Mouse (Mus musculus) brain, embryonic 18.5 days (tissue): Measurements from ENCODE around the gene Fgfrl1.

Source experiments
- DNase-seq: peaks from one replicate; pipeline ENCODE4 v3.0.0-alpha.2; 2012; ENCODE audit warnings: low read depth, low spot score

The Fgfrl1 gene

DNA sequence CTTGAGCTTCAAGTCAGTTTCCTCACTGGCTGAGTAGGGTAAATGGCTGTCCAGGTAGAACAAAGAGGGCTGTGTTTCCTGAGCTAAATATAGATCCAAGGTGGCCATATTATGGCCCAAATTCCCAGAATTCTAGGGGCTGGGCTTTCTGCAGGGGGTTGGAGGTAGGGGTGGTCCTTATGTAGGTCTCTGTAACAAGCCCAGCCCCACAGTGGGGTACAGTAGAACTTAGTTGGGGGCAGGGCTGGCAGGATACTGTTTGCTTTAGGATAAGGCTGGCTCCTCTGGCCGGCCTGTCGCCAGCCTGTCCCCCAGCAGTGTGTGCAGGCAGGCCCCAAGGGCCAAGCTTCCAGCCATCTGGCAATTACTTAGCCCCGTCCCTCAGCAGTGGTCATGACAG, 8.2 kb downstream of the Fgfrl1 start:
- DNase-seq = no peak

DNA sequence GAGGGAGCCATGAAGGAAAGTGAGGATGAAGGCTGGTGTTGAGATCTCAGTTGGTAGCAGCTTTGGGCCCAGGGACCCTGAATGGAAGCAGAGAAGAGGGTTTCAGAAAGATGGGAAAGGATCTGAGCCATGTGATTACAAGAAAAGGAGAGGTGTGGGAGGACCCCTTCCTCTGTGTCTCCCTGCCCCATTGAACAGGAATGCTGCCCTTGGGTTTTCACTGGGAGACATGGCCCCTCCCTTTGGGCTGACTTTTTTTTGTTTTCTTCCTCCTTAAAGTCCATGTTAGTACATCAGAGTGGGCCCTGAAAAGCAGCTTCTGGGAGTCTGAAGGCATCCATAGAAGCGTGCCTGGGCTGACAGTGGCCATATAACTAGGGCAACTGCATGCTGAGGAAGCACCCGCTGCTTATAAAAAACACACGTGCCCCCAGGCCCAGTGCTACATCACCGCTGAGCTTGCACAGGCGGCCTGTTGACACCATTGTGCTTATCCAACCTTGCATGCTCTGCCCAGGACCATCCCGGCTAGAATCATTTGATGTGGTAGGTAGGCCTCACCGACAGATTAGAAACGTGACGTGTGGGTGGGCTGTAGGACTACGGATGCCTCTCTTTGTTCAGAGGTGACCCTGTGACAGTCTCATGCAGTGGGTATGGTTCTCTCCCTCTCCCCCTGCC, 9.3 kb downstream of the Fgfrl1 start:
- DNase-seq = no peak

DNA sequence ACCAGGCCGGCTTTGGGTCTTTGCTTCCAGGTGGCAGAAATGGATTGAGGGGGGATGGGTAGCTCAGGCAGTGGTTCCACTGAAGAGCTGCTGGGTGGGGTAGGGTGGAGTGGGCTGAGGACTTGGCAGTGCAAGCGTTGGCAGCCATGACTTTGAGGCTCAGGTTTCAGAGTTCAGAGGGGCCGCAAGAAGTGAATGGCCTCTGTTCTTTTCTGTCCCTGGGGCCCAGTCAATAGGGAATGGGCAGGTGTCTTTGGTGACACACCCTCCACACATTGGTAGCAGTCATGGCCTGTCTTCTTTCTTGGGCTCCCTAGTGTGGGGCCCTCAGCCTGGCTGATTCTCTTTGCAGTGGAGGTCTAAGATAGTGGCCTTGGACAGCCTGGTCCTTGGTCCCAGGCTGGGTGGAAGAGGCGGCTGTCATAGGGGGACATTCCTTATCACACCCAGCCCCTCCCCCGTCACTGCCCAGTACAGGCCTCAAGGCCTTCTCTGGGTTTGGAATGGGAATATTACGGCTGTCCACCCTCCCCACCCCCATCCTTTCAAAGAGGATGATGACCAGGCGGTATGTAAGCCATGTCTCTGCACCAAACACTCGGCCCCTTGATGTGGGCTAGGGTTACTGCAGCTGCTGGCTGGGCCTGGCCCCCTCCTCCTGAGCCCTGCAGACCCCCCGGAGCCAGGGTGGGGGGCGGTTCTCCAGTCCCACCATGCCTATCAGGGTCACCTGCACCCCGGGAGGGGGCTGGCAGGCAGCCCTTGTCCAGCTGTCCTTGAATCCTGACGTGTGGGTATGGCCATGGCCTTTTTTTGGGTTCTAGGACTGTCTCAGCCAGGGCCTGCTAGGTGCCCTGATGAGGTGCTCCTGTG, 11.8 kb downstream of the Fgfrl1 start:
- DNase-seq = no peak

DNA sequence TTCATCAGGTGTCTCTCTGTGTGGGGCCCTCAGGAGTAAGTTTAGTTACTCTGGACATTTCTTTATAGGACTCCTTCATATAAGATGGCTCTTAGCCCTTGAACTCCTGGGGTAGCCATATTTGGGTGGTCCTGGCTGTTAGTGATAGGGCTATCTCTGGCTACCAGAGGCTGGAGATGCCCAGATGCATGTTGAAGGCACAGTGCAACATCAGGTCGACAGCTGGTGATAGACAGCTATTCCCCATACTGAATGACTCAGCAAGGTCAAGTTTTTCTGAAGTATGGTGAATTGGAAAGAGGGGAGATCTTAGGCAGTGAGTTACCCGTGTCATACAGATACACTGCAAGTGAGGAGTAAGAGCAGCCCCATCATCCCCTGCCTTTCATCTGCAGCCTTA, 15.6 kb downstream of the Fgfrl1 start:
- DNase-seq = no peak

DNA sequence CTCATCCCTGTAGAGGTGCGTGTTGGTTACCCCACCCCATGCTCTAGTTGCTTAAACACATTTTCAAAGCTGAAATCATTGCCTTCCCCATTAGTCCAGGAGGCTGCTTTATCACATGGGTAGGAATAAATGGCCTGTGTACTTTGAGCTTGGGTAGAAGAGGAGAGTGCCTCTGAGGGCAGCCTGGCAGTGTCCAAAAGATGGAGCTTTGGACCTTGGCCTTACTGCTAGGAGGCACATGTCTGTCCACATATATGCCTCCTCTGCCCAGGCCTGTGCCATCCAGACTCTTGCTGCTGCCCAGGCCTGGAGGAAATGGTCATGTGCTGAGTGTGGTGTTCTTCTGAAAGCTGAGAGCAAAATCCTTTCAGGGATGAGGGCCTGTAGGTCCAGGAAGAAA, 16.2 kb downstream of the Fgfrl1 start:
- DNase-seq = no peak

DNA sequence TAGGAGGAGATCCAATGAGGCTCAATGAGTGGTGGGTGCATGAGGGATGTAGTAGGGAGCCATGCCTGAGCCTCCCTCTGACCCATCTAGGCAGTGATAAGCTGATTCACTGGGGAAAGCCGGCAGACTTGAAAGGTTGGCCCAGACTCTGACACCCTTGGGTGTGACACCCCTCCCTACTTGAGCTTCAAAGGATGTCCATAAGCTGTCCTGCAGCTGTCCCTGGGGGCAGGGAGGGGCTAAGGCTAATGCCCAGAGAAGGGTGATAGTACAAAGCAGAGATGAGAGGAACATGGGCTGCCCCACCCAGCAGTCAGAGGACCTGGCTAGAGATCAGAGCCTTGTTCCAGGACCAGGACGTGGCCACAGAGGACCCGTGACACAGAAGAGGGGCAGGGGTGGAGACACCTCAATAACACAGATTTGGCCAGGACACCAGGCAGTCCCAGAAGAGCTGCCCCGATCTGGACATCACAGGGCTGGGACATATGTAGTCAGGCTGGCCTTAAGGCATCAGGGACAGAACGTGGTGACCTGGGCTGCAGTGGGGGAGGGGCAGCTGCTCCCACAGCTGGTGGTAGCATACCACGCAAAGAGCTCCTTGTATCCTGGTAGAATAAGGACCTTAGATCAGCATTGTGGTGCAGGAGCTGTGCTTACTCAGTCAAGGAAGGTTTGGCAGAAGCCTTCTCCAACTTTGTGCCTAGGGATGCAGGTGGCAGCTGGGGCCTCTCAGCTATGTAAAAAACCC, 17.0 kb downstream of the Fgfrl1 start:
- DNase-seq = no peak

DNA sequence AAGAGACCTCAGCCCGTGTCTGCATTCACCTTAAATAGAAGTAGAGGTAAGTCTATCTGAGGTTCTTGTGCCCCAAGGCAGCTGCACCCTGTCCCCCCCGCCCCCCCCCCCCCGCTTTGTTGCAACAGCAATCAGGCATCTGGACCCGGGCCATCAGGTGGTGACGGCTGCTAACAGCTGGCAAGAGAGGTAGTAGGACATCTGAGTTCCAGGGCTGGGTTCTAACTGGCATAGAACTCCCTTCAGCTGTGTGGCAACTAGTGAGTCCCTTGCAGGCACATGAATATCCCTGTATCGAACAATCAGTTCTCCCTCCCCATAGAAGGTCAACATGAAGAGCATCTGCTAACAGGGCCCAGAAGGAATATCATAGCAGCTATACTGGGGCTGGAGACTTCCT, 19.8 kb downstream of the Fgfrl1 start:
- no peak for DNase-seq

DNA sequence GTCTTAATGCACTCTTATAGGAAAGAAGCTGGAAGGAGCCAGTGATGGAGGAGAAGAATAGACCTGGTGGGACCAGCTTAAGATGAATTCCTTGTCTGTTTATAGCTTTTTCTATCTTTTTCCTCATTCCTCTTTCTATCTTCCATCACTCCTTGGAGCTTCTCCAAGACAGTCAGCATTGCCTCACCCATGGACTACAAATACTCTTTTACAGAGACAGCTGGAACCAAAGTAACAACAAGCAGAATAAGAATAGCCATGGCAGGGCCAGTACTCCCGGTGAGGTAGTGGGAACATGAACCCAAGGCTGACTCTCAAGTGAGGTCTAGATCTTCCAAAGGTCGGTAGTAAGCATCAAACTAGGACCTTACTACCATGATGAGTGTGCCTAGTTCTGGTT, 20.9 kb downstream of the Fgfrl1 start:
- DNase-seq = no peak

DNA sequence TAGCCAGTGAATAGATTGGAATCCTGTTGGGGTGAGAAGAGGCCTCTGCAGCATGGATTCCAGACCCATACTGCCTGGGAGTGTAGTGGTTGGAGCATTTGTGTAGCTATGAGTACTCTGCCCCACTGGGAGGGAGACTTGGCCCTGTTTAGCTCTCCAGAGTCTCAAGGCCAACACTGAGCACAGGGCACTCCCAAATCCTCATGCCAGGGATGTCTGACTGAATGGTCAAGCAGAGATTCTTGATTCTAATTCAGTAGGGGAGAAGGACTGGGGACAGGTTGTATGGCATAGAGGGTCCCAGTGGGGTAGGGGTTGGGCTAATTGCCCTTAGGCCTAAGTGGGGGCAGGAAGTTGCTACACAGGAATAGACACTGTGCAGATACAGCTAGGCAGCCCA, 21.5 kb downstream of the Fgfrl1 start:
- DNase-seq = no peak

DNA sequence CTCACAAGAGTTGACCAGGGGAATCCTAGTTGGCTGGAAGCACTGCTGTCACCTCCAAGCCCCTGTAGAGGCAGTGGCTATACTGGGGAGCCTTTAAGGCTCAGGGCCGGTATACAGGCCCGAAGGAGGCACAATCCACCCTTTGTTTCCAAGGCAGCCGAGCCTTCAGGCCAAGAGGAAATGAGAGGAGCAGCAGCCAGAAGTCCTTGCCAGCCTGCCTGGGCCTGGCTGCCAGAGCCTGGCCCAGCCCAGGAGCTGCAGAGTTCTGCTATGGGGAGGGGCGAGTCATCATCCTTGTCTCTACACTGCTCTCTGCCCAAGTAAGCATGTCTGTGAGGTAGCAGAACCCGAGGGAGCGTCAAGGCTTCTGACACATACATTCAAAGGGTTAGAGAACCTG, 22.0 kb downstream of the Fgfrl1 start:
- DNase-seq = no peak

DNA sequence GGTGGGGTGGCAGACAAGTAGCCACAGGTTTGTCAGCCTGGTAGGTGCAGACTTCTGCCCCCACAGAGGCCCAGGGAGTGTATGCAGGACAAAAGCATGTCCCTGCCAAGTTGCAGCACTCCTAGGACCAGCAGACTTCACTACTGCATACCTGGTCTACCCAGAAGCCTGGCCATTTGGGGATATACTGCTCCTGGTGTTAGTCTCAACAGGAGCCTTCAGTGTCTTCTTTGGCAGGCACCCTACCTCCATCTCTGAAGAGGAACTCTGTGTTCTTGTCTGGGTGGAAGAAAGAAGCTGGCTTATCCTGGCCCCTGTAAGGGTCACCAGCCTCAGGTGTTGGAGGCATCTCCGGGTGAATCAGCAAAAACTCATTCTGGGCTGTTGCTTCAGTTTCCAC, 23.8 kb downstream of the Fgfrl1 start:
- DNase-seq = no peak

DNA sequence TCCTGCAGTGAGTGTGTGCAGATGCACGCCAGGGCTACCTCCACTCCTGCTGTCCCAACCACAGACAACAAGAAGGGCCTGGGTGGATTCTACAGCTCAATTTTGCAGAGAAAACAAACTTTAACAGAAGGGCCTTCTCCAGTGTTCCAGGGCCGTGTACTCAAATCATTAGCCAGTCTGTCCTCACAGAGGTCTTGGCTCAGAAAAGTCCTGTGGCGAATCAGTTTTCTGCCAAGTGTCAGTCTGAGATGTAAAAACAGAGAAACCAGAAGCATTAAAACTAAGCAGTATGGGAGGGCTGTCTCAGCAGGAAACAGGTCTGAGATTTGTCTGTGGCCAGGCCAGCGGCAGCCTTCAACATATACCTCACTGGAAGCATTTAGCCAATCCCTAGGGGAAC, 25.9 kb downstream of the Fgfrl1 start:
- no peak for DNase-seq

DNA sequence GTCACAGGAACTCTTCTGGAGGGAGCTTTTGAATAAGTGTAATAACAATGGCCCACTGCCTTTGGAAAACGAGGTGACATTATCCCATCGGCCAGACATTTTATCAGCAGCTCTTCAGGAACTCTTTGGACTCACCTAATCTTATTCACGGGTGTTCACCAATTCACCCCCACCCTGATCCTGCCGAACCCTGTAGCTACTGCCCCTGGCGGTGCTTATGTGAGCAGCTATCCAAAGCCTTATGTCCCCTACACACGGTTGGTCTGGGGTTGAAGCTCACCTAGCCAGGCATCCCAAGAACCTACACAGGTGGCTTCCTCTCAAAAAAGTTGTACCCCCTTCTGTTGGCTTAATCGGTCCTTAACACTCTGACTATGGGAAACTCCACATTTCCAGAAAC, 27.6 kb downstream of the Fgfrl1 start:
- no peak for DNase-seq

DNA sequence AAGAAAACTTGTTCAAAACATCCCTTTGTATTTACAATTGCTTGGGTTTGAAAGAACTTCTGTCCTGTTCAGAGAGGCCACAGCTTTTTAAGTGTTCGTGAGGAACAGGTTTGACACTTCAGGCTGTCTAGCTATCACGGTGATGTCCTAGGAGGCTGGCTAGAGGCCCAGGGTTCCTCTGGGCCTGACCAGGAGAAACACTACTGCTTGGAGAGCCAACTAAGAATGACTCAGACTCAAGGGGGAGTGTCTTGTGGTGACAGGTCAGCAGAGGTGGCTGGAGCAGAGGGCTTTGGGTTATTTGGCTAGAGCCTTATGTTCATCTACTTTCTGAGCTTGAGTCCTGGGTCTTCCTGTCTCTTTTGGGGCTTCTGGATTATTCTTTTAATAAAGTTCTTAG, 31.8 kb downstream of the Fgfrl1 start:
- no peak for DNase-seq

DNA sequence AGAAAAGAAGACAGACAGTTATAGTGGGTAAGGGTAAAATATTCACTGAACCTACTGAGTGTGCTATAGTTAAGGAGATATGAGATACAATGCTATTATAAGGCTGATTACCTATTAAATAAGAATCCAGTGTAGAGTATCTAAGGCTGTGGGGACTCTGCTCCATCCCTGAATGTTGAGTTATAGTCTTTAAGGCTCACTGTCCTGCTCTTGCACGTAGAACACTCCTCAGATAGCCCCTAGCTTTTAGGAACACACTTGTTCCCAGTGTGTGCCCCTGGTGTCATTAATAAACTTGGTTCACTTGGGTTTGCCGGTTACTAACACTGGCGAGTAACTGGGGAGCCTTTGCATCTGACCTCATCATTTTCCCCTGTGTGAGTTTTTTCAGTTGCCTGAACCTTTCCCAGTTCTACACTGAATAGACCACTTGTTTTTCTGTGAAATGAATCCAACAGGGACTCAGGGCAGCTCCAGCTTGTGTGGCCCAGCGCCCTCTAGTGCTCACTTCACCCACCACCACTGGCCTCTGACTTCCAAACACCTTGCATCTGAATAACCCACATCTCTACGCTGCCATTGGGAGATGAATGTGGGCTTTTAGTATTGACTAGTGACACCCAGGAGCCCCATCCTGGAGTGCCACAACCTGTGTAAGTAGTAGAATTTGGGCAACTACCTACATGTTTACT, 34.5 kb downstream of the Fgfrl1 start:
- DNase-seq = peak; percentile 12

DNA sequence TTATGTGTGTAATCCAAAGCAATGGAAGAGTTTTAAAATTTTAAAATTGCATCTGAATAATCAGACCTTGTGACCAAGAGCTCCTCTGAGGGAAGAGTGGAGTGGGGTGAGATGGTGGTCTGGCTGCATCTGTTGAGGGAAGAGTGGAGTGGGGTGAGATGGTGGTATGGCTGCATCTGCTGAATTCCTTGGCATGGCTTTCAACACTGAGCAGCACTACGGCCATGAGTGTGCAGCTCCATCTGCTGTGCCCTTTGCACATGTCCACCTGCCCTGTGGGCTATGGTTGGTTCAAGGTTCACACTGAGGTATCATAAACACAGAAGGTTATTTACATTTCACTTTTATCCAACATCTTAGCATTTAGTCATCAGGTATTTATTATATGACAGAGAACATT, 35.2 kb downstream of the Fgfrl1 start:
- no peak for DNase-seq

DNA sequence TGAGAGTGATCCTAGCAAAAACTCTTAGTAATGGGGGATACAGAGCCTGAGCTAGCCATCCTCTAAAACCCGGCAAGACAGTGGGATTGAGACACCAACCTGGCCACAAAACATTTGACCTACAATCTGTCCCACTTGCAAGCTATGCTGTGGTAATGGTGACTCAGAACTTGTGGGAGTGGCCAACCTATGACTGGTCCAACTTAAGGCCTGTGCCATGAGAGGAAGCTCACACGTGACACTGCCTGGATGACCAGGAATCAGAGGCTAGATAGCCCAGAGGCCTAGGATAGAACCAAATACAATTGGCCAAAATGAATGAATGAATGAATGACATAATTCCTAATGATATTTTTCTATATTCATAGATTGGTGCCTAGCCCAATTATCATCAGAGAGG, 49.7 kb downstream of the Fgfrl1 start:
- no peak for DNase-seq

DNA sequence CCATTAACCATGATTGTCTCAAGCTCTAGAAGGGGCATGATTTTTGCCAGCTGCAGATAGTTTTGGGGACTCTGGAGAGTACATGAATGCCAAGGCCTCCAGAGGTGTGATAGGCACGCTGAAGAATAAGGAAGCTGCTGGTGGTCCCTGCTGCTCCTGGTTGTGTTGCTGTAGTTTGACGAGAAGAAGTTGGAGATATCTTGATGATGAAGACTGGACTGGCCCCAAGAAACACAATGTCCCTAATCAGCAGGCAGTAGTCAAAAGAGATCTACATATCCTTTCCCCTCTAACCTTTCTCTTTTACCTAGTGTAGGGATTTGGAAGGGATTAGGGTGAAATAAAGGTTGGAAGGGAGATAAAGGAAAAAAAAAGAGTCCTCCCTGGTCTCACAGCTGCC, 50.4 kb downstream of the Fgfrl1 start:
- no peak for DNase-seq

DNA sequence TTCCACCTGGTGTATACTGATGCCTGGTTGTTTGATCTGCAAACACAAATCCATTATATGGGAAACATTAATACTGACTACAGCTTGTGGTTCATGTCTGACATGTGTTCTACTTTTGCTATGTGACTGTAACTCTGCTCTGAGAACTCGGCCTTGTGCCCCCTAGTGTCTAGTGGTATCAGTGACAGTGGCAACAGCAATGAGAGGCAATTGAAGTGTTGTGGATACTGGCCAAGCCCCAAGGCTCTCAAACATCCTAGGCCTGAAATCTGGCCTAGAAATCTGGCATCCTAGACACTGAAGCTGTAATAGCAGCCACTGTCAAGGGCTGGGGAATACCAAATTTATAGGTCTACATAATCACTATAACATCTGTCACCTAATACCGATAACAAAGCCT, 51.7 kb downstream of the Fgfrl1 start:
- no peak for DNase-seq

DNA sequence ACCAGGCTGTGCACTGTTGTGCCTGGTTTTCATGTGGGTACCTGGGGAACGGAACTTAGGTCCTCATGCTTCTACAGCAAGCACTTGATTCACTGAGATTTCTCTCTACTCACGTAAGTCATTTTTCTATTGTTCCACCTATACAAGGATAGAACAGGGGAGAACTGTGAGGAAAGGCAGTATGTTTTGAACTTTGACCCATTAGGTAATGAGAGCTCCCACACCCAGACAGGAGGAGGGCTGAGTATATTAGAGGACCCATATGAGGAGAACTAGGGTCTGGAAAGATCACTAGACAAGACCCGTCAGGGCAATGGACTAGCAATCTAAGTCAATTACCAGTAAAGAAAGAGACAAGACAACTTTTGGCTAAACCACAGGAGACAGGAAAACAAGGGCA, 52.4 kb downstream of the Fgfrl1 start:
- DNase-seq = no peak

DNA sequence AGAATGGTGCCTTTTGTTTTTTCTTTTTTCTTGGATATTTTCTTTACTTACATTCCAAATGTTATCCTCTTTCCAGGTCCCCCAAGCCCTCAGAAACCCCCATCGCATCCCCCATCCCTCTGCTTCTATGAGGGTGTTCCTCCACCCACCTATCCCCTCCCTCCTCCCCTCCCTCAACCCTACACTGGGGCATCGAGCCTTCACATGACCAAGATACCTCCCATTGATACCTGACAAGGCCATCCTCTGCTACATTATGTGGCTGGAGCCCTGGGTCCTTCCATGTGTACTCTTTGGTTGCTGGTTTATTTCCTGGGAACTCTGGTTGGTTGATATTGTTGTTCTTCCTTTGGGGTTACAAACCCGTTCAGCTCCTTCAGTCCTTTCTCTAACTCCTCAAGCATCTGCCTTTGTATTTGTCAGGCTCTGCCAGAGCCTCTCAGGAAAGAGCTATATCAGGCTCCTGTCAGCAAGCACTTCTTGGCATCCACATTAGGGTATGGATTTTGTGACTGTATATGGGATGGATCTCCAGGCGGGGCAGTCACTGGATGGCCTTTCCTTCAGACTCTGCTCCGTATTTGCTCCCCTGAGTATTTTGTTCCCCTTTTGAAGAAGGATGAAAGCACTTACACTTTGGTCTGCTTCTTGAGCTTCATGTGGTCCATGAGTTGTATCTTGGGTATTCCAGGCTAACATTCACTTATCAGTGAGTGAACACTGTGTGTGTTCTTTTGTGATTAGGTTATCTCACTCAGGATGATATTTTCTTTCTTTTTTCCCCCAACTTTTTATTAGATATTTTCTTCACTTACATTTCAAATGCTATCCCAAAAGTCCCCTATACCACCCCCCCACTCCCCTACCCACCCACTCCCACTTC, 58.4 kb downstream of the Fgfrl1 start:
- no peak for DNase-seq
